Mouse (Mus musculus) stomach, embryonic 15.5 days (tissue): Measurements from ENCODE around the gene Ddit4. TPM values are rescaled to one million over a fixed set of nuclear protein-coding genes. Genes with fewer than 3 reads are reported as not detected.

ENCODE experiments used
- ATAC-seq: fragments of 200-750 bp; cut with Nextera tagmentation; 2 replicates; pipeline ENCODE4 v1.8.0; 2017; ENCODE audit warnings: low read depth, moderate number of reproducible peaks, moderate TSS enrichment; ENCODE audit not compliant: insufficient read depth, low FRiP score
- H3K27ac ChIP-seq: fragments of 300-500 bp; sonication (generic); 2 replicates; pipeline ENCODE4 v1.5.1; 2015; ENCODE audit warnings: mild to moderate bottlenecking, inconsistent platforms
- H3K27me3 ChIP-seq: fragments of 300-500 bp; sonication (generic); replicated peaks from 2 replicates; pipeline ENCODE4 v1.6.1; 2015; ENCODE audit warnings: inconsistent platforms
- H3K36me3 ChIP-seq: fragments of 300-500 bp; sonication (generic); 2 replicates; pipeline ENCODE4 v1.6.1; 2015; ENCODE audit warnings: inconsistent platforms
- H3K4me1 ChIP-seq: fragments of 300-500 bp; sonication (generic); 2 replicates; pipeline ENCODE4 v1.6.1; 2015; ENCODE audit warnings: inconsistent platforms
- H3K4me2 ChIP-seq: fragments of 300-500 bp; sonication (generic); 2 replicates; pipeline ENCODE4 v1.6.1; 2015; ENCODE audit warnings: mild to moderate bottlenecking, inconsistent platforms
- H3K4me3 ChIP-seq: fragments of 300-500 bp; sonication (generic); replicated peaks from 2 replicates; pipeline ENCODE4 v1.5.1; 2015; ENCODE audit warnings: inconsistent platforms
- H3K9ac ChIP-seq: fragments of 300-500 bp; sonication (generic); 2 replicates; pipeline ENCODE4 v1.6.1; 2015; ENCODE audit warnings: inconsistent platforms
- H3K9me3 ChIP-seq: fragments of 300-500 bp; sonication (generic); 2 replicates; pipeline ENCODE4 v1.6.1; 2016; ENCODE audit warnings: inconsistent platforms
- WGBS: fragments of 180-500 bp; shearing (Covaris S2); methylation state at CpG from one replicate; pipeline ENCODE4 v1.1.7; 2015; 5-methylcytosine and 5-hydroxymethylcytosine counted together
- polyA plus RNA-seq: library from polyadenylated mRNA; unstranded; fragments of >200 nt; fragmentation: Nextera tagmentation; extraction: Ambion mirVana; gene quantifications from 2 replicates; pipeline ENCODE4 v1.2.1, GENCODE M21; 2015

Ddit4 gene
- polyA plus RNA-seq, 1 experiment from 2014 or later, result 45.8 TPM

GRCm38 (mm10) chr10:59980815-59981244 lies 29.2 kb upstream of the Ddit4 start:
- Histone ChIP-seq H3K4me1 (peaks cover 19% of the 10 kb centered on the region), H3K9me3 (no peaks in the 10 kb centered on the region), H3K9ac (no peak overlapping the region), H3K4me3 (no peak overlapping the region), H3K4me2 (no peak overlapping the region), H3K36me3 (0 out of 2 replicates have a peak, but pooled peaks cover 7% of the 10 kb centered on the region), H3K27me3 (no peaks in the 10 kb centered on the region), H3K27ac (no peak overlapping the region)
- 91% methylated on average over 6 of the region's 6 CpGs for WGBS
- ATAC-seq, result no peak

- Histone ChIP-seq H3K4me2 (peak overlapping the region; percentile 23; the same call in 1 of the 2 replicates), H3K27ac (peak overlapping the region; percentile 80), H3K9ac (no peak overlapping the region), H3K36me3 (no peaks in the 10 kb centered on the region), H3K9me3 (no peaks in the 10 kb centered on the region), H3K4me1 (peaks cover 31% of the 10 kb centered on the region), H3K4me3 (no peak overlapping the region), H3K27me3 (no peaks in the 10 kb centered on the region)
- peak; percentile 70 for ATAC-seq
- WGBS, result 25% methylated on average over 11 of the region's 11 CpGs
Observed at GRCm38 (mm10) chr10:59978873-59979743, 27.5 kb upstream of the Ddit4 start.

GRCm38 (mm10) chr10:59978401-59978800 lies 26.8 kb upstream of the Ddit4 start:
- peak overlapping the region; percentile 23; the same call in 1 of the 2 replicates for H3K4me2 ChIP-seq

GRCm38 (mm10) chr10:59977715-59978343 lies 26.2 kb upstream of the Ddit4 start:
- Histone ChIP-seq H3K36me3 (no peaks in the 10 kb centered on the region), H3K27me3 (no peaks in the 10 kb centered on the region), H3K4me3 (no peak overlapping the region), H3K4me2 (no peak overlapping the region), H3K9ac (no peak overlapping the region), H3K4me1 (peaks cover 40% of the 10 kb centered on the region), H3K9me3 (no peaks in the 10 kb centered on the region), H3K27ac (peak overlapping the region; percentile 80)
- no peak for ATAC-seq
- 88% methylated on average over 5 of the region's 5 CpGs for WGBS

More at GRCm38 (mm10) chr10:59978401-59978800, 26.8 kb upstream of the Ddit4 start:
- no peak for ATAC-seq
- Histone ChIP-seq H3K4me1 (peaks cover 38% of the 10 kb centered on the region), H3K27me3 (no peaks in the 10 kb centered on the region), H3K9me3 (no peaks in the 10 kb centered on the region), H3K4me3 (no peak overlapping the region), H3K36me3 (no peaks in the 10 kb centered on the region), H3K27ac (peak overlapping the region; percentile 80), H3K9ac (no peak overlapping the region)
- WGBS, result 43% methylated on average over 2 of the region's 2 CpGs

- H3K4me1 ChIP-seq, result peaks cover 40% of the 10 kb centered on the region
- H3K4me2 ChIP-seq, result no peak overlapping the region
Observed at GRCm38 (mm10) chr10:59977141-59977540, 25.5 kb upstream of the Ddit4 start.

GRCm38 (mm10) chr10:59974786-59975185 lies 23.2 kb upstream of the Ddit4 start:
- Histone ChIP-seq H3K36me3 (no peaks in the 10 kb centered on the region), H3K4me3 (no peak overlapping the region), H3K27me3 (no peaks in the 10 kb centered on the region), H3K4me2 (0 out of 2 replicates have a peak overlapping the region, but pooled peaks have one; percentile 17), H3K9me3 (no peaks in the 10 kb centered on the region), H3K9ac (no peak overlapping the region), H3K4me1 (peaks cover 49% of the 10 kb centered on the region), H3K27ac (peak overlapping the region; percentile 77)
- ATAC-seq, result no peak
- 43% methylated on average over 3 of the region's 3 CpGs for WGBS

More at GRCm38 (mm10) chr10:59977141-59977540, 25.5 kb upstream of the Ddit4 start:
- Histone ChIP-seq H3K36me3 (no peaks in the 10 kb centered on the region), H3K9ac (no peak overlapping the region), H3K4me3 (no peak overlapping the region), H3K27ac (no peak overlapping the region), H3K27me3 (no peaks in the 10 kb centered on the region), H3K9me3 (no peaks in the 10 kb centered on the region)
- WGBS, result 54% methylated on average over 2 of the region's 4 CpGs
- ATAC-seq, result no peak

- H3K27ac ChIP-seq, result peak overlapping the region; percentile 77
- H3K4me1 ChIP-seq, result peaks cover 45% of the 10 kb centered on the region
- H3K4me2 ChIP-seq, result peak overlapping the region; percentile 17; the same call in 1 of the 2 replicates
- ATAC-seq, result peak; percentile 54; the same call in 1 of the 2 replicates
- no peaks in the 10 kb centered on the region for H3K9me3 ChIP-seq
- 12% methylated on average over 6 of the region's 6 CpGs for WGBS
- H3K4me3 ChIP-seq, result no peak overlapping the region
- H3K36me3 ChIP-seq, result no peaks in the 10 kb centered on the region
- no peak overlapping the region for H3K9ac ChIP-seq
- H3K27me3 ChIP-seq, result no peaks in the 10 kb centered on the region
Observed at GRCm38 (mm10) chr10:59974191-59974664, 22.6 kb upstream of the Ddit4 start.

GRCm38 (mm10) chr10:59973400-59973799 lies 21.8 kb upstream of the Ddit4 start:
- Histone ChIP-seq H3K9ac (no peak overlapping the region), H3K9me3 (no peaks in the 10 kb centered on the region), H3K4me1 (peaks cover 36% of the 10 kb centered on the region), H3K27ac (peak overlapping the region; percentile 77), H3K4me2 (no peak overlapping the region), H3K4me3 (no peak overlapping the region), H3K36me3 (no peaks in the 10 kb centered on the region), H3K27me3 (no peaks in the 10 kb centered on the region)
- 64% methylated on average over 4 of the region's 4 CpGs for WGBS
- ATAC-seq, result no peak

GRCm38 (mm10) chr10:59972999-59973398 lies 21.4 kb upstream of the Ddit4 start:
- Histone ChIP-seq H3K27ac (peak overlapping the region; percentile 66; the same call in 1 of the 2 replicates), H3K4me3 (no peak overlapping the region), H3K9ac (no peak overlapping the region), H3K36me3 (no peaks in the 10 kb centered on the region), H3K27me3 (no peaks in the 10 kb centered on the region), H3K4me1 (peaks cover 32% of the 10 kb centered on the region), H3K4me2 (no peak overlapping the region), H3K9me3 (no peaks in the 10 kb centered on the region)
- 74% methylated on average over 6 of the region's 6 CpGs for WGBS
- no peak for ATAC-seq

GRCm38 (mm10) chr10:59972534-59972933 lies 20.9 kb upstream of the Ddit4 start:
- 0 out of 2 replicates have a peak overlapping the region, but pooled peaks have one; percentile 66 for H3K27ac ChIP-seq
- no peak overlapping the region for H3K4me3 ChIP-seq
- H3K36me3 ChIP-seq, result no peaks in the 10 kb centered on the region
- peaks cover 31% of the 10 kb centered on the region for H3K4me1 ChIP-seq
- no peaks in the 10 kb centered on the region for H3K27me3 ChIP-seq
- ATAC-seq, result no peak
- H3K9me3 ChIP-seq, result no peaks in the 10 kb centered on the region
- 67% methylated on average over 2 of the region's 2 CpGs for WGBS
- H3K4me2 ChIP-seq, result no peak overlapping the region
- H3K9ac ChIP-seq, result no peak overlapping the region

- Histone ChIP-seq H3K4me2 (no peak overlapping the region), H3K4me3 (no peak overlapping the region), H3K9ac (no peak overlapping the region), H3K27ac (no peak overlapping the region), H3K9me3 (no peaks in the 10 kb centered on the region), H3K36me3 (no peaks in the 10 kb centered on the region), H3K4me1 (peaks cover 31% of the 10 kb centered on the region), H3K27me3 (no peaks in the 10 kb centered on the region)
- no peak for ATAC-seq
- WGBS, result 88% methylated on average over 8 of the region's 8 CpGs
Observed at GRCm38 (mm10) chr10:59971813-59972212, 20.2 kb upstream of the Ddit4 start.
